Mouse (Mus musculus) ES-E14 (cell line): Measurements from ENCODE around the gene Slc2a4. TPM values are rescaled to one million over a fixed set of nuclear protein-coding genes. Genes with fewer than 3 reads are reported as not detected.

Source experiments
- DNase-seq: peaks from one replicate; pipeline ENCODE4 v3.0.0-alpha.2; 2013; ENCODE audit warnings: low read depth, low spot score
- H3K27ac ChIP-seq: 2 replicates; pipeline ENCODE4 v1.5.1; 2012; ENCODE audit warnings: low read depth, mild to moderate bottlenecking, low read length, moderate library complexity, mixed read lengths; ENCODE audit not compliant: poor library complexity, insufficient read depth, severe bottlenecking
- H3K36me3 ChIP-seq: 2 replicates; pipeline ENCODE4 v1.6.1; 2012; ENCODE audit warnings: mild to moderate bottlenecking, low read length, moderate library complexity, mixed read lengths; ENCODE audit not compliant: control insufficient read depth, poor library complexity, insufficient read depth, severe bottlenecking
- H3K4me1 ChIP-seq, 2 experiments: fragments of 150-350 bp in 1 of 2; sonication (generic) in 1 of 2; 2 replicates each; pipeline ENCODE4 v1.6.1; 2012; ENCODE audit warnings: low read length in 2 of 2, mild to moderate bottlenecking in 1 of 2, mixed read lengths in 1 of 2; ENCODE audit not compliant: control insufficient read depth in 2 of 2, insufficient read depth in 2 of 2, poor library complexity in 1 of 2
- H3K4me3 ChIP-seq, 2 experiments: fragments of 150-350 bp in 1 of 2; sonication (generic) in 1 of 2; 2 replicates each; pipeline ENCODE4 v1.5.1; 2012; ENCODE audit warnings: low read length in 2 of 2, low read depth in 1 of 2, mild to moderate bottlenecking in 1 of 2, mixed read lengths in 1 of 2; ENCODE audit not compliant: insufficient read depth in 1 of 2, poor library complexity in 1 of 2, severe bottlenecking in 1 of 2
- H3K9ac ChIP-seq: 2 replicates; pipeline ENCODE4 v1.6.1; 2012; ENCODE audit warnings: low read depth, mild to moderate bottlenecking, low read length, mixed read lengths; ENCODE audit not compliant: poor library complexity, insufficient read depth, severe bottlenecking
- H3K9me3 ChIP-seq: fragments of 150-350 bp; sonication (generic); 2 replicates; pipeline ENCODE4 v1.6.1; 2012; ENCODE audit warnings: low read depth, mild to moderate bottlenecking, low read length; ENCODE audit not compliant: control insufficient read depth, insufficient read depth
- CHD2 ChIP-seq: IDR thresholded peaks from 2 replicates; pipeline ENCODE4 v1.6.1; 2014; ENCODE audit warnings: mild to moderate bottlenecking, low read depth, low read length, inconsistent platforms
- HCFC1 ChIP-seq: IDR thresholded peaks from 2 replicates; pipeline ENCODE4 v1.6.1; 2012; ENCODE audit warnings: low read length, inconsistent platforms, borderline replicate concordance; ENCODE audit not compliant: insufficient read depth
- MAFK ChIP-seq: IDR thresholded peaks from 2 replicates; pipeline ENCODE4 v1.6.1; 2014; ENCODE audit warnings: mild to moderate bottlenecking, low read depth, low read length, inconsistent platforms; ENCODE audit not compliant: insufficient read depth
- ZC3H11A ChIP-seq: IDR thresholded peaks from 2 replicates; pipeline ENCODE4 v1.6.1; 2012; ENCODE audit warnings: low read depth, mild to moderate bottlenecking, inconsistent platforms, low read length, borderline replicate concordance
- ZNF384 ChIP-seq: IDR thresholded peaks from 2 replicates; pipeline ENCODE4 v1.6.1; 2012; ENCODE audit warnings: low read depth, low read length, inconsistent platforms
- in situ Hi-C, 2 experiments: fragments of 600-800 bp; cut with MboI; formaldehyde crosslinking; loops; one replicate each; pipeline ENCODE4 v1.15.1; 2025; ENCODE audit warnings: low sequenced_read_pairs in 2 of 2, inconsistent platforms in 1 of 2; ENCODE audit not compliant: unreplicated experiment in 2 of 2
- total RNA-seq: library from RNA; depleted of rRNA; stranded (reverse); fragments of 300-350 nt; gene quantifications from 2 replicates; pipeline ENCODE4 v1.2.3, GENCODE M21; 2012

Slc2a4 gene
- total RNA-seq, 1 experiment = 2.6 TPM

- Histone ChIP-seq H3K4me3 (peak within 1 kb of the TSS; percentile 91 to 96), H3K4me1 (peaks cover 0 to 2% of the 10 kb centered on the region in 2 experiments; a peak in 1 of 4 replicates), H3K27ac (peak within 1 kb of the TSS; percentile 99), H3K36me3 (peaks cover 20% of the 10 kb centered on the region), H3K9ac (peak within 1 kb of the TSS; percentile 91), H3K9me3 (no peaks in the 10 kb centered on the region)
- TF ChIP-seq CHD2 = no peak
- no peak for TF ChIP-seq ZC3H11A
- TF ChIP-seq HCFC1 = no peak
- TF ChIP-seq ZNF384 = no peak
- no peak for TF ChIP-seq MAFK
- no peak for DNase-seq
- in situ Hi-C loops = no loop called here
Measured at GRCm38 (mm10) chr11:69982225-69982624, 34.2 kb upstream of the Slc2a4 start, which contains the start of gene Elp5. TSS of gene Elp5 (minus strand) at chr11:69982517.

GRCm38 (mm10) chr11:69981141-69981762 lies 33.3 kb upstream of the Slc2a4 start, which contains the start of gene Ctdnep1:
TSS of gene Ctdnep1 (plus strand) at chr11:69981156.
- Histone ChIP-seq H3K9me3 (no peaks in the 10 kb centered on the region), H3K36me3 (peaks cover 18% of the 10 kb centered on the region), H3K4me1 (peaks cover 0 to 2% of the 10 kb centered on the region in 2 experiments; a peak in 1 of 4 replicates), H3K27ac (peak within 1 kb of the TSS; percentile 99), H3K4me3 (peak within 1 kb of the TSS; percentile 91 to 96), H3K9ac (peak within 1 kb of the TSS; percentile 99)
- no peak for TF ChIP-seq ZNF384
- TF ChIP-seq CHD2 = no peak
- TF ChIP-seq ZC3H11A = no peak
- TF ChIP-seq MAFK = no peak
- no peak for TF ChIP-seq HCFC1
- no peak for DNase-seq
- in situ Hi-C loops = no loop called here

- peaks cover 21% of the 10 kb centered on the region for H3K36me3 ChIP-seq
- peak overlapping the region; percentile 91 to 96 for H3K4me3 ChIP-seq
- H3K9ac ChIP-seq = peak overlapping the region; percentile 99
- in situ Hi-C loops = no loop called here
- H3K4me1 ChIP-seq = peaks cover 0 to 2% of the 10 kb centered on the region in 2 experiments; a peak in 1 of 4 replicates
- peak overlapping the region; percentile 99 for H3K27ac ChIP-seq
- H3K9me3 ChIP-seq = no peaks in the 10 kb centered on the region
- DNase-seq = peak; percentile 100
- peak; percentile 71; the same call in 1 of the 2 replicates for TF ChIP-seq HCFC1
- peak; percentile 29; the same call in 1 of the 2 replicates for TF ChIP-seq CHD2
- TF ChIP-seq ZC3H11A = no peak
- no peak for TF ChIP-seq MAFK
- no peak for TF ChIP-seq ZNF384
Measured at GRCm38 (mm10) chr11:69980196-69981140, 32.5 kb upstream of the Slc2a4 start.

- DNase-seq = no peak
- TF ChIP-seq HCFC1 (no peak), ZNF384 (no peak), CHD2 (no peak), ZC3H11A (no peak), MAFK (no peak)
- H3K9ac ChIP-seq = peak overlapping the region; percentile 90
- peak overlapping the region; percentile 65; the same call in 1 of the 2 replicates for H3K27ac ChIP-seq
- no peaks in the 10 kb centered on the region for H3K9me3 ChIP-seq
- peaks cover 0 to 2% of the 10 kb centered on the region in 2 experiments; a peak in 1 of 4 replicates for H3K4me1 ChIP-seq
- in situ Hi-C loops = no loop called here
- peaks cover 17% of the 10 kb centered on the region for H3K36me3 ChIP-seq
- H3K4me3 ChIP-seq = peak overlapping the region; percentile 84 to 91
Measured at GRCm38 (mm10) chr11:69979827-69980195, 31.8 kb upstream of the Slc2a4 start.
